Mouse (Mus musculus) heart, postnatal 0 days (tissue): Measurements from ENCODE around the gene Rpl5.

Source experiments
- CTCF ChIP-seq: IDR thresholded peaks from 2 replicates; pipeline ENCODE4 v1.5.1; 2016; ENCODE audit warnings: antibody characterized with exemption, control low read depth, low read depth
- EP300 ChIP-seq: IDR thresholded peaks from 2 replicates; pipeline ENCODE4 v1.6.1; 2016; ENCODE audit warnings: antibody characterized with exemption, low read depth

GRCm38 (mm10) chr5:107932556-107932955 is 32.3 kb downstream of the Rpl5 start:
- TF ChIP-seq CTCF (no peak), EP300 (no peak)
